Mouse (Mus musculus): ENCODE measurements around the gene Sgcd. TPM values are rescaled to one million over a fixed set of nuclear protein-coding genes. Genes with fewer than 3 reads are reported as not detected.

The Sgcd gene
- polyA plus RNA-seq, 2 experiments from 2014 or later = not detected

GRCm38 (mm10) chr11:47264267-47264984 is 724.3 kb downstream of the Sgcd start:
- no peak for ATAC-seq

- ATAC-seq = no peak
Observed at GRCm38 (mm10) chr11:47250301-47250700, 738.5 kb downstream of the Sgcd start.

DNA sequence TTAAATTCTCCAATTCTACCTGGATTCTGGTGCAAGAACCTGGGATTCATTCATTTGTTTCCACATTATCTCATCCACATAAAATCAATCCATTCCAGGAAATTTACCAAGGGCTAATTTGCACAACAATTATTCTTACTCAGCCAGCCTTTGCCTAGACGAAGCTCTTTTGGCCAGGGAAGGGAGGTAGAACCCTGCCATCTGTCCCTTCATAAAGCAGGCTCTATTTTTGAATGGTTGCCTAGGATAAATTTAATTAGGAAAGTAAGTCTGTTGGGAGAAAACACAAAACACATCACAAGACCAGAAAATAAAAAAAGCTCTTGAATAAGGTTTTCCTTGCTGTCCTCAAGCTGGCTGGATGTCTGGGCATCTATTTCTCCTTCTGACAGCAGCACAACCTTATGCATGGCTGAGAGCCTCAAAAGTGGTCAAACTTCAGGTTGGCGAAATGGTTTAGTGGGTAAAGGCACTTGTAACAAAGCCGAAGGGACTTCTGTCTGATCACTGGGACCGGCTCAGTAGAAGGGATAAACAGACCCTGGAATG is 740.4 kb downstream of the Sgcd start:
- ATAC-seq = no peak

- ATAC-seq = no peak
Observed at GRCm38 (mm10) chr11:47247703-47248344, 740.9 kb downstream of the Sgcd start.

GRCm38 (mm10) chr11:47242401-47242800 is 746.4 kb downstream of the Sgcd start:
- ATAC-seq = no peak

DNA sequence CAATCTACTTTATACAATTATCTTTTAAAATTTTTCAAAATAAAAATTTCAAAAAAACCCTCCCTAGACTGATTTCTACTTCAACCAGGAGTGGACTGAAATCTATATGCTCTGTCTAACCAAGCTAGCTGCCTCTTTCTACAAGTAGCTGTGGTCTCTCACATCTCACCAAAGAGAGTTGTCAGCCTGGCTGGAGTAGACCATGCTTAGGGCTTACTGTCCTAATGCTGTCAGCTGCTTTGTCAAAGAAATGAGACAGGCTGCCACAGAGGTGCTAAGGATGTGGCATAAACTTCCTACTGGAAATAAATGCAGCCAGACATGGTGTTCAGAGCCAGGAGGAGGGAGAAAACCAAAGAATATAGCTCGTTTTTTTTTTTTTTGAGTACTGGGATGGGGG is 760.5 kb downstream of the Sgcd start:
- ATAC-seq = no peak

DNA sequence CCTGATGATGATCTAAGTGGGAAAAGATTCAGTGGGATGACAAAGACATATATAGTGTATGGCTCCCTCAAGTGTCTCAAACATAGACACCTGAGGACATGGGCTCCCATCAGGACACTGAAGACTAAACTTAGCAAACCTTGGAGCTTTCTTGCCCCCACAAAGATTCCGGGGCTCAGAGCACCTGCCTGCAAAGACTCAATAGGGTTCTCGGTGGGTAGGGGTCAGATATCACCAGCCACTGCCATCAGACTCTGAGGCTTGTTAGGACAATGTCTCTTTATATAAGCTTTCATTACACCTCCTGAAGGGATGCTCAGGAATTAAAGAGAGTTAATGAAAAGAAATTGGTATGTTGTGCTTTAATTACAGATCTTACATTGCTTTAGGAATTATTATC is 764.6 kb downstream of the Sgcd start:
- no peak for ATAC-seq

- ATAC-seq = no peak
Observed at GRCm38 (mm10) chr11:47211531-47211930, 777.2 kb downstream of the Sgcd start.

DNA sequence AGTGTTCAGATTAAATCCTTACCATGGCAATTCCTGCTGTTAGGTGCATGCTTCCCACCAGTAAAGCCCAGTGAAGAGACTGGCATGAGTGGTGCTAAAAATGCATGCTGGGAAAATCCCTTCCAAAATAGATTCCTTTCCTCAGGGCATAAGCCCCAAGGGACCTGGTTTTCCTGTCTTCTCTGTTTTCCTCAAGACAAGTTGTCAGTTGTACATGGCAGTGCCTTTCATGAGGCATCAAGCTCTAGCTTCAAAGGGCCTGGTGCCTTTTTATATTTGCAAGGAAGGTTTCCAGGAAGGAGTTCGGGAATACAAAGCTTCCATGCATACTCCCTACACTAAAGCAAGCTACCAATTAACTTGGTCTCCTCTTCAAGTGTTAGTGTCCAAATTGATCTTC is 782.3 kb downstream of the Sgcd start:
- no peak for ATAC-seq

DNA sequence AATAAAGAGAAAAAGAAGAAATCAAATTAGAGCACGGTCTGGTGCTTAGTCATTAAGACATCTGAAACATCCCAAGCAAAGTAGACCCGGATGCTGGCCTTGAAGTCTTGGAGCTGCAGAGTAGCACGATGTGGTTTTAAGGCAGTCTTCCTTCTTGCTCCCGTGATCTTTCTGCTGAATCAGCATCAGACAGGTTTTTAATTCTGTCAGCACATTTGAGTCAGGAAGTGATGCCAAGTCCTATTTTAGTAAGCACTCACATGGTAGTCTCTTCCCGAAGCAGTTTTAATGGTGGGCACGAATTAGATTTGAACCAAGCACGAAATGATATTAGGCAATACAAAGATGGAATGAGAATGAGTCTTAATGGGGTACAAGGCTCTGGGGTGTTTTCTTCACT is 789.7 kb downstream of the Sgcd start:
- no peak for ATAC-seq

- ATAC-seq = no peak
Observed at GRCm38 (mm10) chr11:47188556-47188955, 800.2 kb downstream of the Sgcd start.

GRCm38 (mm10) chr11:47174977-47175376 is 813.8 kb downstream of the Sgcd start:
- no peak for ATAC-seq

DNA sequence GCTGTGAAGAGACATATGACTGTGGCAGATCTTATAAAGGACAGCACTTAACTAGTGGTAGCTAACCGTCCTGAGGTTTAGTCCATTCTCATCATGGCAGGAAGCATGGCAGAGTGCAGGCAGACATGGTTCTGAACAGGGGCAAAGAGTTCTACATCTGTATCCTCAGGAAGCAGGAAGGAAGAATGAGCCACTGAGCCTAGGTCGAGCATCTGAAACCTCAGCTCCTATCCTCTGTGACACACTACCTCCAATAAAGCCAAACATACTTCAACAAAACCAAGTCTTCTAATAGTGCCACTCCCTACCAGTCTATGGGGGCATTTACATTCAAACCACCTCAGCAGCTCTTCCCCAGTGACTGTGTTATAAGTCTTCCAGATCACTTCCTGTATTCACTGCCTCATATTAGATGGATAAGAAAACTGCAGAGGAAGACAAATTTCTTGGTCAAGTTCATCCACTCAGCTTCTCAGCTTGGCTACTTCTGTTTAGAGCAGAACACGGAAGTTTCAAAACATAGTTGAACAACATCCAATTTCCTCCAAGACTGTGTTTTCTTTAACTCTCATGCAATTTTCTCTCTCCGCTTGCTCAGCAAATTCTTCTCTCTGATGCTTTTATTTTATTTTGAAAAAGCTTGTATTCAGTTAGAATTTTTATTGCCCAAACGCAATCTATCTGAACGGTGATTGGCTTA is 817.7 kb downstream of the Sgcd start:
- ATAC-seq = no peak

- ATAC-seq = no peak
Observed at GRCm38 (mm10) chr11:47167376-47167775, 821.4 kb downstream of the Sgcd start.

GRCm38 (mm10) chr11:47158089-47158488 is 830.7 kb downstream of the Sgcd start:
- ATAC-seq = no peak

DNA sequence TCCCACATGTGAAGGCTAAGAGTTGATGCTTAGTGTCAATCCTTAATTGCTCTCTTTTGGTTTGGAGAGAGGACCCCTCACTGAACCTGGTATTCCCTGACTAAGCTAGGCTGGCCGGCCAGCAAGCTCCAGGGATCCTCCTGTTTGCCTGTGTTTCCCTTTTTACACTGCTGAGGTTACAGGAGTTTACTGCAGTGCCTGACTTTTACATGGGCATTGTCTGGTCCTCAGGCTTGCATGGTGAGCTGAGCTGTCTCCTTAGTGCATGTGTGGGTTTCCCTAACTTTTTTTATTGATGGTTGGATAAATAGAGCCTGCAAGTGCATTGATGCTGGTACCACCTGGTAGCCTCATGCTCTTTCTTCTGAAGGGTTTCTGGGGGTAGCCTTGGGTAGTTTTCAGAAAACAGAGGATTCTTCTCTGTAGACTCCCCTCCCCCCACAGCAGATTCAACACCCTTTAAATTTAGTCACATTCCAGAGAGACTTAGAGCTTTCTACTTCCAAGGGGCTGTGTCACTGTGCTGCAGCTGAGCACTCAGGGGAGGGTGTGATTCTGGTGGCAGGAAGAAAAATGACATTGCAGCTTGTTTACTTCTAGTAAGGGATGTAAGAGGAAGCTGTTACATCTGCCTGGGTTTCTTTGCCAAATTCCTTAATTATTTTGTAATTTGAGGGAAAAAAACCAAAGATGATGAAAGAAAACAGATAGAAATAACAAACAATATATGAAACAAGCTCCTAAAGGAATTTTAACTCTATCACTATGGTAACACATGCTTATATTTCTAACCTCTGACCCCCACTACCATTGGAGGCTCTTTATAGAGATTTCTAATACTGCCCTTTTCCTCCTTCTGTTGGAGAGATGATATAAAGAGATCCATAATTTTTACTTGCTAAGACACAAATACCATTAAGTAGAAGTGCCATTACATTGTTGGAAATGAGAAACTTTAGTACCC is 831.8 kb downstream of the Sgcd start:
- no peak for ATAC-seq

DNA sequence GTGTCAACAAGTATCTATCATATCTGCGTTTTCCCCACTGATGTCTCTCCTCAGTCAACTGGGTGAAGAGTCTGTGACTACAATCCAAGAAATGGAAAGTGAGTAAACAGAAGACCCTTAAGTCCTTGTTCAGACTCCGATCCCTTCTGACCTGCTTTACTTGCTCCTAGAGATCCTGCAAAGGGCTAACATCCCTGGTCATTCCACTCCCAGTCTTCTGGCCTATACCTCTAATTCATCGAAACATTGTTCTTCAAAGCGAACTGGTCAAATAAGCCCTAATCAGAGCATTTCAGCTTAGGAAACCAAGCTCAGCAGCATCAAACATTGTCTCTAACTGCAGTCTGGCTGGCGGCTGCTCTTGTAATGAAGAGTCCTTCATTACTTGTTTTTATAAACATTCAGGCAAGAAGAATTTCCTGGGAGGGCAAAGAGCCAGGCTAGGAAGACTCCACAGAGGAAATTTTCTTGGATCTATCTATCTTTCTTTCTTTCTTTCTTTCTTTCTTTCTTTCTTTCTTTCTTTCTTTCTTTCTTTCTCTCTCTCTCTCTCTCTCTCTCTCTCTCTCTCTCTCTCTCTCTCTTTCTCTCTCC is 833.8 kb downstream of the Sgcd start:
- no peak for ATAC-seq

- ATAC-seq = no peak
Observed at GRCm38 (mm10) chr11:47149607-47150006, 839.2 kb downstream of the Sgcd start.

DNA sequence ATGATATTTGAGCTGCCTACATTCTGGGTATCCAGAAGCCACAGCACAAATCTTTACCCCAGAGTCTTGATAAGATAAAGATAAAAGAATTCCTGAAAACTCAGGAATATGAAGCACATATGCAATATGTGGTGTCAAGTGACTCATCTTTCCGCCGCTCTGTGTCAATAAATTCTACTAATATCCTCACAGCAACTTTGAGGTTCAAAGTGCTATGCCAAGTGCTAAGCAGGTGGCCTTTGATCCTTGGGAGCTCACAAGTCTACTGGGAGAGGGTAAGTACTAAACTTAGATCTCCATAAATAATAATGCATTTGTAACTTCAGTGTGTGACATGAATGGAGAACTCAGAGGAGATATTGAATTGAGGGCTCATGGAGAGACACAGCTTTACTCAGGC is 848.9 kb downstream of the Sgcd start:
- no peak for ATAC-seq

DNA sequence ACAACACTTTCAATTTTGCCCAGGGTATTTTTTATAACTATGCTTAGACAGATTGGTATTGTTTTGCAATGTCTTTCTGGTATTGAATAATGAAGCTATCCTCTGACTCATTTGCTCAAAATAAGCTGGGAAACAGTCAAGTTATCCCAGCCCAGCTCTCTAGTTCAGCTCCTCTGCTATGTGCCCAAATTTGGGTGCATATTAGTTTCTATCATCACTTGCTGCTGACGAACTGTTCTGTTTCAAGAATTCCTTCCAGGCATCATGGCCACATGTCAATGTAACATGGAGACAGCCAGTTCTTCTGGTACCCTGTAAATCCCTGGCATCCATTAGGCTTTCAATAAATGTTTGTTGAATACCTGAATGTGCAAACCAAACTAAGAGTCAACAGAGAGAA is 849.5 kb downstream of the Sgcd start:
- ATAC-seq = no peak

GRCm38 (mm10) chr11:47132410-47132809 is 856.4 kb downstream of the Sgcd start:
- ATAC-seq = no peak

DNA sequence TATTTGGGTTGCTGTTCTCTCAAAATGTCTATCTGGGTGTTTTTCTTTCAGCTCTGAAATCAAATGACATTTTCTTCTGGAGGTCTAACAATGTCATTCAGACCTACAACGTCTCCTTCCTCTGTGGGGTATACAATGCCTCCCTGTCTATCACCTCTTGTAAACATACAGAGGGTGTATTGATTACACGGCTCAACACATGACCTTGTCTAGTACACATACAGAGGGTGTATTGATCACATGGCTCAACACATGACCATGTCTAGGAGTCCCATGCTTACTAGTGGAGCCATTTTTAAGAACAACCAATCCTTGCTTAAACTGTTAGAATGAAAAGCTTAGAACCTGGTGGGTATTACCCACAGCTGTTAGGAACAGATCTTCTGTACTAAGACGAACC is 858.3 kb downstream of the Sgcd start:
- ATAC-seq = no peak

All from activated CD4-positive, CD25-positive, alpha-beta regulatory T cell, adult 4 months (primary cell).